Mouse (Mus musculus) layer of hippocampus, adult 9-10 months (tissue): ENCODE results near the gene Prr5l.

ENCODE experiments used
- DNase-seq: peaks from one replicate; pipeline ENCODE4 v3.0.0; 2022; ENCODE audit warnings: low spot score

Gene Prr5l

GRCm38 (mm10) chr2:101881471-101882162, 1.2 kb downstream of the Prr5l start:
- DNase-seq = no peak

GRCm38 (mm10) chr2:101871179-101871578, 11.6 kb downstream of the Prr5l start:
- DNase-seq = no peak

- DNase-seq = no peak
These were observed 14.1 kb downstream of the Prr5l start for GRCm38 (mm10) chr2:101868683-101869082.

- DNase-seq = no peak
These were observed 20.4 kb downstream of the Prr5l start for GRCm38 (mm10) chr2:101862219-101863123.

GRCm38 (mm10) chr2:101860920-101861485, 21.8 kb downstream of the Prr5l start:
- DNase-seq = no peak

GRCm38 (mm10) chr2:101856174-101856573, 26.7 kb downstream of the Prr5l start:
- DNase-seq = no peak

GRCm38 (mm10) chr2:101854792-101855191, 28.0 kb downstream of the Prr5l start:
- DNase-seq = no peak

GRCm38 (mm10) chr2:101842756-101843155, 40.1 kb downstream of the Prr5l start:
- DNase-seq = no peak

GRCm38 (mm10) chr2:101834816-101835523, 47.9 kb downstream of the Prr5l start:
- no peak for DNase-seq

- no peak for DNase-seq
These were observed 50.5 kb downstream of the Prr5l start for GRCm38 (mm10) chr2:101832361-101832760.

- DNase-seq = no peak
These were observed 51.0 kb downstream of the Prr5l start for GRCm38 (mm10) chr2:101831851-101832250.

GRCm38 (mm10) chr2:101830186-101830915, 52.5 kb downstream of the Prr5l start:
- no peak for DNase-seq

- no peak for DNase-seq
These were observed 53.8 kb downstream of the Prr5l start for GRCm38 (mm10) chr2:101829013-101829412.

GRCm38 (mm10) chr2:101828057-101828643, 54.7 kb downstream of the Prr5l start:
- DNase-seq = no peak

GRCm38 (mm10) chr2:101827626-101828025, 55.2 kb downstream of the Prr5l start:
- DNase-seq = no peak

GRCm38 (mm10) chr2:101826950-101827600, 55.8 kb downstream of the Prr5l start:
- no peak for DNase-seq

- no peak for DNase-seq
These were observed 56.6 kb downstream of the Prr5l start for GRCm38 (mm10) chr2:101826186-101826707.

- no peak for DNase-seq
These were observed 57.4 kb downstream of the Prr5l start for GRCm38 (mm10) chr2:101825226-101826120.

- DNase-seq = no peak
These were observed 59.0 kb downstream of the Prr5l start for GRCm38 (mm10) chr2:101823821-101824220.
